Mouse (Mus musculus): ENCODE results near the gene Atg13. TPM values are rescaled to one million over a fixed set of nuclear protein-coding genes. Genes with fewer than 3 reads are reported as not detected.

Atg13 gene
- polyA plus RNA-seq, 1 experiment from 2014 or later = 38.6 TPM

- peaks cover 65% of the 10 kb centered on the region for H3K36me3 ChIP-seq
- no peak overlapping the region for H3K4me2 ChIP-seq (replicated peaks)
- no peaks in the 10 kb centered on the region for H3K27me3 ChIP-seq
- no peak for ATAC-seq
- 95% methylated on average over 11 of the region's 11 CpGs for WGBS
- no peak overlapping the region for H3K4me3 ChIP-seq (replicated peaks)
- no peaks in the 10 kb centered on the region for H3K9me3 ChIP-seq
- H3K9ac ChIP-seq (replicated peaks) = no peak overlapping the region
- H3K4me1 ChIP-seq (replicated peaks) = peaks cover 8% of the 10 kb centered on the region
- H3K27ac ChIP-seq = no peak overlapping the region
Observed at GRCm38 (mm10) chr2:91644021-91644420, 66.4 kb downstream of the Atg13 start.

GRCm38 (mm10) chr2:91642825-91643415 is 67.5 kb downstream of the Atg13 start:
- Histone ChIP-seq H3K4me2 (replicated peaks) (no peak overlapping the region), H3K9me3 (no peaks in the 10 kb centered on the region), H3K27me3 (no peaks in the 10 kb centered on the region), H3K4me3 (replicated peaks) (no peak overlapping the region), H3K9ac (replicated peaks) (no peak overlapping the region), H3K27ac (no peak overlapping the region), H3K36me3 (peaks cover 63% of the 10 kb centered on the region), H3K4me1 (replicated peaks) (no peaks in the 10 kb centered on the region; the same call in 1 of the 2 replicates)
- ATAC-seq = no peak
- 93% methylated on average over 2 of the region's 2 CpGs for WGBS

GRCm38 (mm10) chr2:91638931-91639330 is 71.4 kb downstream of the Atg13 start:
- WGBS = 85% methylated on average over 6 of the region's 6 CpGs
- no peaks in the 10 kb centered on the region for H3K4me1 ChIP-seq (replicated peaks)
- no peak overlapping the region for H3K4me3 ChIP-seq (replicated peaks)
- H3K9me3 ChIP-seq = no peaks in the 10 kb centered on the region
- no peak overlapping the region for H3K27ac ChIP-seq
- no peaks in the 10 kb centered on the region for H3K27me3 ChIP-seq
- no peak overlapping the region for H3K4me2 ChIP-seq (replicated peaks)
- ATAC-seq = no peak
- H3K9ac ChIP-seq (replicated peaks) = no peak overlapping the region
- H3K36me3 ChIP-seq = peaks cover 23% of the 10 kb centered on the region

- no peak for ATAC-seq
- H3K27ac ChIP-seq = no peak overlapping the region
- no peak overlapping the region for H3K9ac ChIP-seq (replicated peaks)
- peaks cover 6% of the 10 kb centered on the region; the same call in 1 of the 2 replicates for H3K36me3 ChIP-seq
- no peaks in the 10 kb centered on the region for H3K4me1 ChIP-seq (replicated peaks)
- H3K27me3 ChIP-seq = no peaks in the 10 kb centered on the region
- H3K4me3 ChIP-seq (replicated peaks) = no peak overlapping the region
- H3K4me2 ChIP-seq (replicated peaks) = no peak overlapping the region
- 81% methylated on average over 5 of the region's 5 CpGs for WGBS
- H3K9me3 ChIP-seq = no peaks in the 10 kb centered on the region
Observed at GRCm38 (mm10) chr2:91636727-91637338, 73.5 kb downstream of the Atg13 start.

GRCm38 (mm10) chr2:91636229-91636628 is 74.1 kb downstream of the Atg13 start, which contains the start of gene F2:
TSS of gene F2 (minus strand) at chr2:91636414.
- Histone ChIP-seq H3K4me3 (replicated peaks) (no peak within 1 kb of the TSS), H3K4me1 (replicated peaks) (no peaks in the 10 kb centered on the region), H3K9me3 (no peaks in the 10 kb centered on the region), H3K4me2 (replicated peaks) (no peak within 1 kb of the TSS), H3K36me3 (peaks cover 2% of the 10 kb centered on the region; the same call in 1 of the 2 replicates), H3K27me3 (no peaks in the 10 kb centered on the region), H3K27ac (no peak within 1 kb of the TSS), H3K9ac (replicated peaks) (no peak within 1 kb of the TSS)
- no peak for ATAC-seq
- 91% methylated on average over 8 of the region's 8 CpGs for WGBS

GRCm38 (mm10) chr2:91635486-91635885 is 74.9 kb downstream of the Atg13 start:
- Histone ChIP-seq H3K4me2 (replicated peaks) (no peak overlapping the region), H3K4me1 (replicated peaks) (no peaks in the 10 kb centered on the region), H3K9ac (replicated peaks) (no peak overlapping the region), H3K9me3 (no peaks in the 10 kb centered on the region), H3K36me3 (no peaks in the 10 kb centered on the region), H3K27me3 (no peaks in the 10 kb centered on the region), H3K4me3 (replicated peaks) (no peak overlapping the region), H3K27ac (no peak overlapping the region)
- ATAC-seq = no peak
- WGBS = 88% methylated on average over 11 of the region's 11 CpGs

- Histone ChIP-seq H3K27ac (no peak overlapping the region), H3K36me3 (no peaks in the 10 kb centered on the region), H3K27me3 (no peaks in the 10 kb centered on the region), H3K4me3 (replicated peaks) (no peak overlapping the region), H3K9me3 (no peaks in the 10 kb centered on the region), H3K9ac (replicated peaks) (no peak overlapping the region), H3K4me1 (replicated peaks) (no peaks in the 10 kb centered on the region), H3K4me2 (replicated peaks) (no peak overlapping the region)
- WGBS = 82% methylated on average over 9 of the region's 9 CpGs
- ATAC-seq = no peak
Observed at GRCm38 (mm10) chr2:91634841-91635240, 75.5 kb downstream of the Atg13 start.

GRCm38 (mm10) chr2:91633334-91633977 is 76.9 kb downstream of the Atg13 start:
- no peak overlapping the region for H3K9ac ChIP-seq (replicated peaks)
- no peak for ATAC-seq
- no peaks in the 10 kb centered on the region for H3K4me1 ChIP-seq (replicated peaks)
- H3K27me3 ChIP-seq = no peaks in the 10 kb centered on the region
- no peaks in the 10 kb centered on the region for H3K9me3 ChIP-seq
- no peaks in the 10 kb centered on the region for H3K36me3 ChIP-seq
- no peak overlapping the region for H3K4me3 ChIP-seq (replicated peaks)
- WGBS = 83% methylated on average over 12 of the region's 12 CpGs
- no peak overlapping the region for H3K4me2 ChIP-seq (replicated peaks)
- H3K27ac ChIP-seq = no peak overlapping the region

- Histone ChIP-seq H3K4me2 (replicated peaks) (no peak overlapping the region), H3K4me3 (replicated peaks) (no peak overlapping the region), H3K4me1 (replicated peaks) (no peaks in the 10 kb centered on the region), H3K9ac (replicated peaks) (no peak overlapping the region), H3K27me3 (no peaks in the 10 kb centered on the region), H3K36me3 (no peaks in the 10 kb centered on the region), H3K27ac (no peak overlapping the region), H3K9me3 (no peaks in the 10 kb centered on the region)
- no peak for ATAC-seq
- WGBS = 77% methylated on average over 5 of the region's 5 CpGs
Observed at GRCm38 (mm10) chr2:91632316-91632715, 78.1 kb downstream of the Atg13 start.

- H3K4me2 ChIP-seq (replicated peaks) = no peak overlapping the region
- no peaks in the 10 kb centered on the region for H3K9me3 ChIP-seq
- no peak overlapping the region for H3K4me3 ChIP-seq (replicated peaks)
- no peak for ATAC-seq
- no peak overlapping the region for H3K27ac ChIP-seq
- no peak overlapping the region for H3K9ac ChIP-seq (replicated peaks)
- no peaks in the 10 kb centered on the region for H3K4me1 ChIP-seq (replicated peaks)
- no peaks in the 10 kb centered on the region for H3K27me3 ChIP-seq
- no peaks in the 10 kb centered on the region for H3K36me3 ChIP-seq
- WGBS = 86% methylated on average over 5 of the region's 5 CpGs
Observed at GRCm38 (mm10) chr2:91631826-91632225, 78.5 kb downstream of the Atg13 start.

- Histone ChIP-seq H3K9me3 (no peaks in the 10 kb centered on the region), H3K4me2 (replicated peaks) (no peak overlapping the region), H3K4me3 (replicated peaks) (no peak overlapping the region), H3K27me3 (no peaks in the 10 kb centered on the region), H3K4me1 (replicated peaks) (no peaks in the 10 kb centered on the region), H3K9ac (replicated peaks) (no peak overlapping the region), H3K36me3 (no peaks in the 10 kb centered on the region), H3K27ac (no peak overlapping the region)
- ATAC-seq = no peak
- 93% methylated on average over 12 of the region's 12 CpGs for WGBS
Observed at GRCm38 (mm10) chr2:91630384-91630783, 80.0 kb downstream of the Atg13 start.

- no peaks in the 10 kb centered on the region for H3K27me3 ChIP-seq
- no peaks in the 10 kb centered on the region for H3K4me1 ChIP-seq (replicated peaks)
- peaks cover under 1% of the 10 kb centered on the region; the same call in 1 of the 2 replicates for H3K36me3 ChIP-seq
- no peak overlapping the region for H3K9ac ChIP-seq (replicated peaks)
- WGBS = 86% methylated on average over 18 of the region's 18 CpGs
- no peaks in the 10 kb centered on the region for H3K9me3 ChIP-seq
- H3K4me3 ChIP-seq (replicated peaks) = no peak overlapping the region
- no peak overlapping the region for H3K27ac ChIP-seq
- no peak overlapping the region for H3K4me2 ChIP-seq (replicated peaks)
- no peak for ATAC-seq
Observed at GRCm38 (mm10) chr2:91629682-91630081, 80.7 kb downstream of the Atg13 start.
